Comparison of ENCODE assay signal across 7 mouse cellular contexts in the genomic region with DNA sequence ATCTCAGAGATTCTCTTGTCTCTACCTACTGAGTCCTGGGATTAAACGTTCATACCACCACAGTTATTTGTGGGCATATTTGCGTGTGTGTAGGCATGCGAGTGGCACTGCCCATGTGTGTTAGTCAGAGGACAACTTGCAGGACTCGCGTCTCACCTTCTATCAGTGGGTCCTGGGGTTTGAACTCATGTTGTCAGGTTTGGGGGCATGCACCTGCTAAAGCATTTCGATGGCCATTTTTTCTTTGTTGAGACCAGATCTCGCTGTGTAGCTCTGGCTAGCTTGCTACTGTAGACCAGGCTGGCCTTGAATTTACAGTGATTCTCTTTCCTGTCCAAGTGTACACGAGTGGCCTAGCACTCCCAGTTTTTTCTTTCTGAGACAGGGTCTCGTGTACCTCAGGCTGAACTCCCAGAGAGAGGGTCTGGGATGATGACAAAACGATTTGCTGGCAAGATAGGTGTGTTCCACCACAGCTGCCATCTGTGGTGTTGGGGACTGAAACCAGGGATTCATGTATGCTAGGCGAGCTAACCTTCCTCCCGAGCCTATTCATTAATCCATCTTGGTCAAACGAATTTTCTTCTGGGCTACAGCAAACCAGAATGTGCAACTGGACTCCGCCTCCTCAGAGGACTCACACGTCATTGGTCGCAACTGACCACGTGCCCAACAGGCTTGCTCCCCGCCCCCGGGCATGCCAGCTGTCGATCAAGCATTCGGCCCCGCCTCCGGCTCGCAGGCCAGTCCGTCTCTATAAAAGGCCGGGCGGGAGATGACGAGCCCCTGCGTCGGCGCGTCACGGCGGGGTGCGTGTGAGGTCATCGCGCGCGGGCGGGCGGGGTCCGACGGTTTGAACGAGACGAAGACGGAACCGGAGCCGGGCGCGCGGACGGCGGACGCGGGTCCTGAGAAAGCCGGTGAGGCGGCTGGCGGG. TPM values are rescaled to one million over a fixed set of nuclear protein-coding genes. Genes with fewer than 3 reads are reported as not detected.
DNase-seq lines count a peak whose midpoint lies in the region; ATAC-seq lines count a peak whose summit lies in the region.

Gene Mapre1 (plus strand): TSS at position 775 of the 937 bp plus-strand sequence.

- no peaks in the 10 kb centered on the region for H3K9me3 ChIP-seq in intestine, embryonic 16.5 days (ENCODE audit: control insufficient read depth, low read length)
- H3K9me3 ChIP-seq in midbrain, embryonic 11.5 days (ENCODE audit: control insufficient read depth, low read length), result no peaks in the 10 kb centered on the region

- peaks cover 20% of the 10 kb centered on the region for H3K4me1 ChIP-seq in intestine, embryonic 16.5 days (ENCODE audit: control insufficient read depth, insufficient read depth, low read length)
- H3K4me1 ChIP-seq in midbrain, embryonic 11.5 days (ENCODE audit: control insufficient read depth, insufficient read depth, low read length), result peaks cover 10% of the 10 kb centered on the region

- H3K9ac ChIP-seq in intestine, embryonic 16.5 days (ENCODE audit: low read depth, low read length), result peak within 1 kb of the TSS; percentile 94
- H3K9ac ChIP-seq in midbrain, embryonic 11.5 days (ENCODE audit: low read length), result peak within 1 kb of the TSS; percentile 91

- peak within 1 kb of the TSS; percentile 86 for H3K4me2 ChIP-seq in intestine, embryonic 16.5 days (ENCODE audit: low read depth, low read length)
- H3K4me2 ChIP-seq in midbrain, embryonic 11.5 days, result peak within 1 kb of the TSS; percentile 67

- intact Hi-C loops in left cerebral cortex, postnatal 36 days (cut with DNase I), result no loop called here

- H3K27me3 ChIP-seq in intestine, embryonic 16.5 days (replicated peaks; ENCODE audit: control insufficient read depth, insufficient read depth, low read length), result no peaks in the 10 kb centered on the region
- H3K27me3 ChIP-seq in midbrain, embryonic 11.5 days (ENCODE audit: control insufficient read depth, insufficient read depth, low read length), result no peaks in the 10 kb centered on the region

- H3K4me3 ChIP-seq in intestine, embryonic 16.5 days (ENCODE audit: low read length), result peak within 1 kb of the TSS; percentile 78
- peak within 1 kb of the TSS; percentile 83 for H3K4me3 ChIP-seq in midbrain, embryonic 11.5 days (ENCODE audit: low read depth, low read length)

- WGBS in intestine, embryonic 16.5 days, result 9% methylated on average over 58 of the region's 58 CpGs
- WGBS in midbrain, embryonic 11.5 days, result 11% methylated on average over 58 of the region's 58 CpGs

- peak within 1 kb of the TSS; percentile 88 for H3K27ac ChIP-seq in intestine, embryonic 16.5 days (ENCODE audit: low read length)
- H3K27ac ChIP-seq in midbrain, embryonic 11.5 days (ENCODE audit: low read depth, low read length), result peak within 1 kb of the TSS; percentile 84

- peak; percentile 98 for ATAC-seq in intestine, embryonic 16.5 days
- peak; percentile 97 for ATAC-seq in midbrain, embryonic 11.5 days (ENCODE audit: low FRiP score)

- peak; percentile 100 for DNase-seq in adrenal gland, adult 8-10 months
- DNase-seq in embryo, embryonic 9.5 days (ENCODE audit: extremely low spot score), result peak; percentile 99
- DNase-seq in gastrocnemius, postnatal 4 days (ENCODE audit: low spot score in 2 of 2), result peak; percentile 99 to 100
- peak; percentile 100 for DNase-seq in left cerebral cortex, postnatal 36 days (ENCODE audit: low spot score in 2 of 2)
- DNase-seq in midbrain, embryonic 11.5 days (ENCODE audit: low spot score, missing footprints), result peak; percentile 100
- DNase-seq in skeletal muscle tissue, adult 2 months (ENCODE audit: low read depth, low spot score), result peak; percentile 97

- H3K36me3 ChIP-seq in intestine, embryonic 16.5 days (ENCODE audit: control insufficient read depth, insufficient read depth, low read length), result no peaks in the 10 kb centered on the region
- H3K36me3 ChIP-seq in midbrain, embryonic 11.5 days (ENCODE audit: control insufficient read depth, insufficient read depth, low read length), result no peaks in the 10 kb centered on the region

RNA-seq across cellular contexts. Expression of gene Mapre1, which starts in this region (rescaled TPM):
- 100 to 1,000 TPM in 3 of 4 experiments, 10 to 100 TPM in 1; 72.9 to 117 (median 101) TPM for total RNA-seq in adrenal gland, adult 8-10 months (2022)
- 100 to 1,000 TPM; 110 to 127 TPM for total RNA-seq in gastrocnemius, postnatal 4 days (2021)
- polyA plus RNA-seq in intestine, embryonic 16.5 days (2015; fragmentation: Nextera tagmentation; extraction: Ambion mirVana), result 200 and 227 TPM in 2 replicates
- 10 to 100 TPM; 75.0 to 88.2 TPM for total RNA-seq in left cerebral cortex, postnatal 36 days (2021)
- 394 and 463 TPM in 2 replicates for polyA plus RNA-seq in midbrain, embryonic 11.5 days (2014; fragmentation: Nextera tagmentation; extraction: Ambion mirVana)

Comparison
In these comparisons a context has a peak if more than half of its experiments do, and no peak if none do; other contexts are left out.
1. Peak in every context shown above with its lines: DNase-seq, ATAC-seq, H3K4me3 ChIP-seq and H3K27ac ChIP-seq.